Mouse (Mus musculus): Measurements from ENCODE around the gene Slc9a3r1.

Gene Slc9a3r1

GRCm38 (mm10) chr11:115163568-115164150 lies 518 bp downstream of the Slc9a3r1 start:
- peak in 1 of 2 experiments; percentile 34 for DNase-seq

GRCm38 (mm10) chr11:115164341-115164975 lies 1.3 kb downstream of the Slc9a3r1 start:
- DNase-seq: peak; percentile 62 to 79

- DNase-seq: peak; percentile 91 to 93
Measured at GRCm38 (mm10) chr11:115164976-115165374, 1.8 kb downstream of the Slc9a3r1 start.

GRCm38 (mm10) chr11:115166776-115167175 lies 3.6 kb downstream of the Slc9a3r1 start:
- DNase-seq: no peak

GRCm38 (mm10) chr11:115167631-115168249 lies 4.6 kb downstream of the Slc9a3r1 start:
- no peak for DNase-seq

- no peak for DNase-seq
Measured at GRCm38 (mm10) chr11:115169430-115169829, 6.3 kb downstream of the Slc9a3r1 start.

DNA sequence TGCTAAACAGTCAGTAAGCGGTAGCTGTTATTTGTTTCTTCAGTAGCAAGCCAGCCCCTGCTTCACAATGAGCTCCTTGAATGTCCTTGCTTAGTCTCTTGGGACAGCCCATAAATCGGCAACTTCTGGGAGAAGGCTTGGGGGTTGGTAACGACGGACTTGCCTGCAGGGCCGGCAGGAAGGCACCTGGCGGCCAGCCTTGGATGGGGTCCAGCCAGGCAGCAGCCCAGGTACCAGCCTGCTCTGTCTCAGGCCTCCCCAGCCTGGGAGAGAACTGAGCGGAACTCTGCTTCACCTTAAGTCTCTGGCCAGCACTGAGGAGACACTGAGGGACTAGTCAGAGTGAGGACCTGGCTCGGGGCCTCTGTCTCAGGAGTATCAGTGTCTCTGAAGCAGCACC lies 8.0 kb downstream of the Slc9a3r1 start:
- DNase-seq: peak; percentile 81 to 83

GRCm38 (mm10) chr11:115172825-115173287 lies 9.7 kb downstream of the Slc9a3r1 start:
- DNase-seq: peak; percentile 78 to 82

DNA sequence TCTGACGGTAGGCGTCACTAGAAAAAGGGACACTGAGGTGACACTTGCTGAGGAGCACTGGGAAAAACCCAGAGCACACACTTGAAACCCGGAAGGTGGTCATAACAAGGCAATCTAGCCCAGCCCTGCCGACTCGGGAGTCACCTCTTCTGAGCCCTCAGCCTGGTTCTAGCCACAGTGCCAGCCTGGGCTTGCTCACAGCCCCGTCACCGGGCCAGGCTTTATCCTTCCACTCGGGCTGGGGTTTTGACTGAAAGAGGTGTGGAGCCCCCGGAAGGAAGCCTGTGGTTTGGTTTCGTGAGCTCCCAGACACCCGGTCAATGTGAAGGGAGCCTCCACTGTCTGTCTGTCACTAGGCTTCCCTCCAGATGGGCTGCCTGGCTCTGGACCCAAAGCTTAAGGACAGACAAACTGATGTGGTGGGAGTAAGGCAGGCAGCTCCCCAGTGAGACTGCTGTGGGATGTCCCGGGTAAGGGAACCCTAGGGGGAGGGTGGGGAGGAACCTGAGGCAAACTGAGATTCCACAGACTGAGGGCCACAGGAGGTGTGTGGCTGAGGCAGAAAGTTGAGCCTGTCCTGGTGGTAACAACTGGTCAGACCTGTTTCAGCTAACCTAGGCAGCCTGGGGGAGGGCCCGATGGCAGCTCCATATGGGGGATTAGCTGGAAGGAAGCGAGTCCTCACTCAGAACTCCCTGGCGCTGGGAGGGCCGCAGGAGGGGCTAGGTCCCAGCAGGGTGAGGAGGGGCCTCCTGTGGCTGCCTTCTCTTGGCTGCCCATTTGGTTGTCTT lies 10.6 kb downstream of the Slc9a3r1 start:
- peak in 1 of 2 experiments; percentile 55 for DNase-seq

DNA sequence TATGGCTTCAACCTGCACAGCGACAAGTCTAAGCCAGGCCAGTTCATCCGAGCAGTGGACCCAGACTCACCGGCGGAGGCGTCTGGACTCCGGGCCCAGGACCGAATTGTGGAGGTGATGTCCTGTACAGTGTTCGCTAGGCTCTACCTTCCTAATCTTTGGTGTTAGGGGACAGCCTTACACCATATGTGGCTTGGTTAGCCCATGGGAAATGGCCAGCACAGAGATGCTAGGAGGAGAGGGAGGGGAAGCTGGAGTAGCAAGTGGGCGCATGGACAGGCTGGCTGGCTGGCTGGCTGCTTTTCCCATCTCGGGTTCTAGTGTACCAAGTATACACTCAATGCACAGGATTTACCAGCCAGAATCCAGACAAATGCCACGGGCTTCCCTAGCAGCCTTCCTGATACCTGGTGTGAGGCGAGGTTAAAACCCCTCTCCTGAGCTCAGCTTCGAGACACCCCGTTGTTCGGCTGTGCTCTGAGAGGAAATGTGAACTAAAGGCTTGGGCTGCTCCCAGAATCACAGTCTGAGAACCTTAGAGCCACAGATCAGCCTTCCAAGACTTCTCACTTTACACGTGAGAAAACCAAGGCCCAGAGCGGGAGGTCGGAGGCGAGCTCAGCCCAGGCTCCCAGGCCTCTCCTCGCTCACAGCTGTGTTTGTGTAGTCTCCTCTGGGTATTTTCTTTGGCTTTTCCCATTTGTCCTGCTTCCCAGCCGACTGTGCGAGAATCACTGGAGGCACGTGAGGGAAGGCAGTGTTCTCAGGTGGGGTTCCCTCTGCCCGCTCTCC lies 13.5 kb downstream of the Slc9a3r1 start:
- no peak for DNase-seq

DNA sequence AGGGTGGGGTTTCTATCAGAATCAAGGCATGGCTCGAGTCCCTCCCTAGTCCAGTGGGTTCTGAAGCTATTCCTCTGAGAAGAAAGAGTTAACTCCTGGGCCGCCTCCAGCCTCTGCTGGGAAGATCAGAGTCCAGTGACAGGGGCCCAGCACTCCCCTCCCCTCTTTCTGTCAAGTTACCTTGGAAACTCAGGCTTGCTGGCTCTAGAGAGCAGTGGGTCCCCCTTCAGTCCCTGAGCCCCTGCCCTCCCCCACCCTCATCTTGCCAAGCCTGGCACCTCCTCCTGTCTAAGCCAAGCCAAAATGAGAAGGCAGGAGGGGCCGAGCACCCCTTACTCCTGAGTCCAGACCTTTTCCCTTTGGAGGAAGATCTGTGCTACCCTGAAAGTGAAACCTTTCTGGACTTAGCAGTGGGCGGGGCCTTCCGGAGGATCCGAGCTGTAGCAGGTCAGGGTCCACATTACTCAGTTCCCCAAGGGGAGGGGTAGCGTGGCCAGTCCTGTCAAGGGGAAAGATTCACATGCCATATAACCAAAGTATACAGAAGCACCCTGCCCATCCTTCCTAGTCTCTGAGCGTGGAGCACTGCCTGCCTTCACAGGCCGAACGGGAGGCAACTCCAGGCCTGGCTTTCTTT lies 14.5 kb downstream of the Slc9a3r1 start:
- DNase-seq: peak; percentile 84 to 86

GRCm38 (mm10) chr11:115178766-115179165 lies 15.6 kb downstream of the Slc9a3r1 start:
- DNase-seq: peak; percentile 81 to 83

- DNase-seq: no peak
Measured at GRCm38 (mm10) chr11:115179191-115179590, 16.1 kb downstream of the Slc9a3r1 start.

- peak; percentile 77 to 82 for DNase-seq
Measured at GRCm38 (mm10) chr11:115179881-115180280, 16.7 kb downstream of the Slc9a3r1 start.

DNA sequence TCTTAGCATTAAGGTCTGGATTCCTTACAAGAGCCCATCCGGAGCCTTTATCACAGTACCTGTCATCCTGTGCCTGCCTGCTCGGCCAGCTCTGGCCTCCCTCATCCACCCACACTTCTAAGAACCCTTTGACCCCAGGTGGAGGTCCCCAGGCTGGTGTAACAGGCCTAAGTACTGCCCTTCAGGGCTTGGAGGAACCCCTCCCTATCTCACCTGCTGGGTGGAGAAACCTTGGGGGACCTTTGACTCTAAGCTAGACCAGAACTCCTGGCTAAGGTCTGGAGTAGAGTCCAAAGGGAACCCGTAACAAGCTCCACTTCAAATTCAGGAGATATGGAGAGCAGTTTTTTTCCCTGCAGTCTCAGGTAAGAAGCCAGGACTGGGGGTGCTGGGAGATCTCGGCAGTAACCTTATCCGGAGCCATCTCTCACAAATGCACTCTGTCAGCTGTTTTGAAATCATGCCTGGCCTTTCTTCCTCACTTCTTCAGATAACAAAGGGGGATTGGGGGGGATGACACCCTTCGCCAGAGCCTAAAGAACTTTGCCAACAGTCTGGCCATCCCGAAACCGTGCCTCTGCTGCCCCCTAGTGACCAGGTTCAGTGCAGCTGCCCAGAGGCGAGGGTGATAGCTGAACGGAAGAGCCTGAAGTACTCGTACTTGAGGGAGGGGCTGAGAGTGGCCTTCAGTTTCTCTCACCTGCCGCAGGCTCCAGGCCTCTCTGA lies 18.9 kb downstream of the Slc9a3r1 start:
- peak; percentile 72 to 87 for DNase-seq

- no peak for DNase-seq
Measured at GRCm38 (mm10) chr11:115184973-115185372, 21.8 kb downstream of the Slc9a3r1 start.

DNA sequence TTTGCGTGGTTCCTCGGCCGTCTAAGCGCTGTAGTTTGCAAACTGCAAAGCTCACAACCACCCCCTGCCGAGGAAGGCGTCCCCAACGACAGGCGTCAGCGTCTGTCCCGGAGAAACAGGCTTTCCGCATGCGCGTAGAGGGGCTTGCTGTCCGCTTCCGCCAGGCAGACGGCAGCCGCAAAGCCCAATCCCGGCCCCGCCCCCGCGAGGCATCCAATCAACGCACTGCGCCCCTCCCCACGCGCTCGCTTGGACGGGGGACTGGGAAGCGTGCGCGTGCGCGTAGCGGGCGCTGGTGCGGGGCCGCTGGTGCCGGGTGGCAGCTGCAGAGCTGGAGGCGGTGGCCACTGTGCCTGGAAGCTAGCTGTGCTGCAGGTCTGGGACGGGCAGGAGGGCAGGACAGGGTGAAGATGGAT lies 24.1 kb downstream of the Slc9a3r1 start, which contains the start of gene Tmem104:
Tmem104 (plus strand) TSS at position 264 of the 416 bp plus-strand sequence.
- peak; percentile 99 for DNase-seq

- no peak for DNase-seq
Measured at GRCm38 (mm10) chr11:115187693-115188092, 24.6 kb downstream of the Slc9a3r1 start, which contains the start of gene Nat9. Nat9 (minus strand) TSS chr11:115187859.

DNA sequence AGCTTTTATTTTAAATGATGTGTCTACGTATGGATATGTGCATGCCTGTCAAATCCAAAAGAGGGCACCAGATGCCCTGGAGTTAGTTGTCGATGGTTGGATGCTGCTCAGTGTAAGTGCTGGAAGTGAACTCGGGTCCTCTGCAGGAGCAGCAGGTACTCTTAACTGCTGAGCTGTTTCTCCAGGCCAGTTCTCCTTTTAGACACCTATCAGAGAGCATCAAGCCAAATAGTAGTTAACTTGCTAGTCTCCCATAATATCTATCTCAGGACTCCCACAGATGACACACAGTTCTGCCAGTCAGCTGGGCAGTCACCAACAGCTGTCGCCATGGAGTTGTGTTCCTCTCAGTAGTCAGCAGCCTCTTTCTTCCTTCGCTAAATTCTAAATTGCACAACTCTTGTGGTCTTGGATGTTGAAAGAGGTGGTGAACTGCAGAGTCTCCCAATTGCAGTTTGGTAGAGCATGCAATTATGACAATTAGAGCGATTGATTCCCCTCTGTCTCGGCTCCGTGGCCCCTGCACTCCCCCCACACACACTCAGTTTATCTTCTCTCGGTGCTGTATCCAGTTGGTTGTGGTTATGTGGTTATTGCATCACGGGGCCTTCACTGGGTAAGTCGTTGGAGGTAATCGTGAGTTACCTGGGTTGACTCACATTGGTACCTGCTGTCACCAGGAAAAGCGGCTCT lies 25.5 kb downstream of the Slc9a3r1 start:
- DNase-seq: no peak

- no peak for DNase-seq
Measured at GRCm38 (mm10) chr11:115189304-115189703, 26.2 kb downstream of the Slc9a3r1 start.

All from kidney, adult 8-10 months (tissue).